Mouse (Mus musculus) embryonic facial prominence, embryonic 11.5 days (tissue): Measurements from ENCODE around the gene Kbtbd6. TPM values are rescaled to one million over a fixed set of nuclear protein-coding genes. Genes with fewer than 3 reads are reported as not detected.

Experiments
- ATAC-seq: fragments of 200-750 bp; cut with Nextera tagmentation; replicated peaks from 2 replicates; pipeline ENCODE4 v1.8.0; 2017; ENCODE audit warnings: low read depth; ENCODE audit not compliant: insufficient number of reproducible peaks, low FRiP score, low TSS enrichment
- DNase-seq: peaks from one replicate; pipeline ENCODE4 v3.0.0-alpha.2; 2015; ENCODE audit warnings: low spot score
- H3K27ac ChIP-seq: fragments of 300-500 bp; sonication (generic); replicated peaks from 2 replicates; pipeline ENCODE4 v1.5.1; 2014; ENCODE audit warnings: mild to moderate bottlenecking, low read depth, low read length, control low read depth
- H3K27me3 ChIP-seq: fragments of 300-500 bp; sonication (generic); 2 replicates; pipeline ENCODE4 v1.6.1; 2014; ENCODE audit warnings: mild to moderate bottlenecking, low read length, moderate library complexity, mixed read lengths; ENCODE audit not compliant: control insufficient read depth, insufficient read depth
- H3K36me3 ChIP-seq: fragments of 300-500 bp; sonication (generic); replicated peaks from 2 replicates; pipeline ENCODE4 v1.6.1; 2014; ENCODE audit warnings: low read depth, mild to moderate bottlenecking, low read length, moderate library complexity, mixed read lengths; ENCODE audit not compliant: control insufficient read depth, insufficient read depth
- H3K4me1 ChIP-seq: fragments of 300-500 bp; sonication (generic); 2 replicates; pipeline ENCODE4 v1.6.1; 2014; ENCODE audit warnings: low read length, mixed read lengths; ENCODE audit not compliant: control insufficient read depth, insufficient read depth
- H3K4me2 ChIP-seq: fragments of 300-500 bp; sonication (generic); 2 replicates; pipeline ENCODE4 v1.6.1; 2014; ENCODE audit warnings: low read depth, mild to moderate bottlenecking, control low read depth, low read length, moderate library complexity
- H3K4me3 ChIP-seq: fragments of 300-500 bp; sonication (generic); 2 replicates; pipeline ENCODE4 v1.5.1; 2014; ENCODE audit warnings: low read depth, low read length, control low read depth
- H3K9ac ChIP-seq: fragments of 300-500 bp; sonication (generic); replicated peaks from 2 replicates; pipeline ENCODE4 v1.6.1; 2014; ENCODE audit warnings: mild to moderate bottlenecking, control low read depth, low read length
- H3K9me3 ChIP-seq: fragments of 300-500 bp; sonication (generic); replicated peaks from 2 replicates; pipeline ENCODE4 v1.6.1; 2016; ENCODE audit warnings: mild to moderate bottlenecking, low read length, inconsistent platforms, mixed read lengths; ENCODE audit not compliant: control insufficient read depth
- WGBS: fragments of 180-500 bp; shearing (Covaris S2); extraction: QIAGEN DNeasy Blood & Tissue Kit; methylation state at CpG from one replicate; pipeline ENCODE4 v1.1.7; 2014; 5-methylcytosine and 5-hydroxymethylcytosine counted together
- polyA plus RNA-seq: library from polyadenylated mRNA; unstranded; fragments of >200 nt; fragmentation: Nextera tagmentation; extraction: Ambion mirVana; gene quantifications from 2 replicates; pipeline ENCODE4 v1.2.1, GENCODE M21; 2014

The Kbtbd6 gene
- polyA plus RNA-seq, 1 experiment from 2014 or later: 7.4 TPM

GRCm38 (mm10) chr14:79499326-79499725 lies 47.7 kb downstream of the Kbtbd6 start:
- H3K4me1 ChIP-seq: no peaks in the 10 kb centered on the region
- 78% methylated on average over 9 of the region's 9 CpGs for WGBS
- no peaks in the 10 kb centered on the region for H3K9me3 ChIP-seq
- H3K4me3 ChIP-seq: no peak overlapping the region
- H3K27ac ChIP-seq: no peak overlapping the region
- no peak overlapping the region for H3K9ac ChIP-seq
- H3K27me3 ChIP-seq: no peaks in the 10 kb centered on the region
- H3K36me3 ChIP-seq: no peaks in the 10 kb centered on the region
- ATAC-seq (no peak), DNase-seq (no peak)
- no peak overlapping the region for H3K4me2 ChIP-seq

- H3K27ac ChIP-seq: no peak overlapping the region
- no peaks in the 10 kb centered on the region for H3K36me3 ChIP-seq
- no peak overlapping the region for H3K4me3 ChIP-seq
- DNase-seq (no peak), ATAC-seq (no peak)
- H3K4me1 ChIP-seq: no peaks in the 10 kb centered on the region
- 76% methylated on average over 4 of the region's 4 CpGs for WGBS
- no peak overlapping the region for H3K9ac ChIP-seq
- no peaks in the 10 kb centered on the region for H3K9me3 ChIP-seq
- H3K27me3 ChIP-seq: no peaks in the 10 kb centered on the region
- no peak overlapping the region for H3K4me2 ChIP-seq
Measured at GRCm38 (mm10) chr14:79500756-79501155, 49.1 kb downstream of the Kbtbd6 start.

GRCm38 (mm10) chr14:79503371-79504075 lies 51.9 kb downstream of the Kbtbd6 start:
- Histone ChIP-seq H3K27ac (no peak overlapping the region), H3K9me3 (no peaks in the 10 kb centered on the region), H3K4me2 (no peak overlapping the region), H3K9ac (no peak overlapping the region), H3K36me3 (no peaks in the 10 kb centered on the region), H3K4me3 (no peak overlapping the region), H3K27me3 (no peaks in the 10 kb centered on the region), H3K4me1 (no peaks in the 10 kb centered on the region)
- ATAC-seq (no peak), DNase-seq (no peak)
- 78% methylated on average over 5 of the region's 5 CpGs for WGBS

Other genes with a start within 250 kb of the Kbtbd6 start
- gene Zfp957, start 204.5 kb upstream of the Kbtbd6 start, polyA plus RNA-seq: not detected in 2 replicates
- 52.8 TPM in 2 replicates for gene Rgcc, start 150.2 kb upstream of the Kbtbd6 start, polyA plus RNA-seq
- 41.3 and 49.4 TPM in 2 replicates for gene Naa16, start 61.1 kb upstream of the Kbtbd6 start, polyA plus RNA-seq
- gene Mtrf1, start 54.1 kb upstream of the Kbtbd6 start, polyA plus RNA-seq: 9.2 and 10.2 TPM in 2 replicates
- gene Kbtbd7, start 25.3 kb upstream of the Kbtbd6 start, polyA plus RNA-seq: 22.0 and 22.8 TPM in 2 replicates
- gene Elf1, start 29.4 kb downstream of the Kbtbd6 start, polyA plus RNA-seq: 8.3 and 10.1 TPM in 2 replicates
- gene Wbp4, start 29.7 kb downstream of the Kbtbd6 start, polyA plus RNA-seq: 62.6 and 69.4 TPM in 2 replicates
- gene Sugt1, start 135.9 kb downstream of the Kbtbd6 start, polyA plus RNA-seq: 176 and 186 TPM in 2 replicates
- gene Cnmd, start 210.3 kb downstream of the Kbtbd6 start, polyA plus RNA-seq: 9.4 and 11.4 TPM in 2 replicates